Mouse (Mus musculus) CH12.LX (cell line): ENCODE results near the gene Psmc3ip. TPM values are rescaled to one million over a fixed set of nuclear protein-coding genes. Genes with fewer than 3 reads are reported as not detected.
A peak's percentile ranks its signal among the peaks of the same experiment; 100 is the strongest.

ENCODE experiments used
- DNase-seq: peaks from one replicate; pipeline ENCODE4 v3.0.0-alpha.2; 2013; ENCODE audit errors: extremely low read depth
- H3K27ac ChIP-seq: 2 replicates; pipeline ENCODE4 v1.5.1; 2012; ENCODE audit warnings: low read depth, mild to moderate bottlenecking, control low read depth, moderate library complexity; ENCODE audit not compliant: insufficient read depth
- H3K27me3 ChIP-seq: replicated peaks from 2 replicates; pipeline ENCODE3; 2012; ENCODE audit warnings: inconsistent platforms
- H3K36me3 ChIP-seq, 2 experiments: replicated peaks in 1 of 2; 2 replicates each; pipeline versions ENCODE3 to v1.6.1; 2012; ENCODE audit warnings: inconsistent platforms in 1 of 2, low read length in 1 of 2, mild to moderate bottlenecking in 1 of 2, mixed read lengths in 1 of 2, moderate library complexity in 1 of 2; ENCODE audit not compliant: control insufficient read depth in 1 of 2, insufficient read depth in 1 of 2
- H3K4me1 ChIP-seq, 2 experiments: 2 replicates each; pipeline ENCODE4 v1.6.1; 2012; ENCODE audit warnings: inconsistent platforms in 1 of 2, moderate library complexity in 1 of 2; ENCODE audit not compliant: insufficient read depth in 2 of 2, control insufficient read depth in 1 of 2
- H3K4me2 ChIP-seq: 2 replicates; pipeline ENCODE4 v1.6.1; 2012; ENCODE audit warnings: low read depth, mild to moderate bottlenecking, control low read depth; ENCODE audit not compliant: poor library complexity, insufficient read depth, severe bottlenecking
- H3K4me3 ChIP-seq, 3 experiments: fragments of 150-350 bp in 1 of 3; sonication (generic) in 1 of 3; replicated peaks in 1 of 3; 2 replicates each; pipeline versions ENCODE3 to v1.5.1; 2011 to 2012; ENCODE audit warnings: low read depth in 2 of 3, low read length in 2 of 3, mild to moderate bottlenecking in 2 of 3, moderate library complexity in 2 of 3, control low read depth in 1 of 3, improper control_type of control experiment in 1 of 3, inconsistent platforms in 1 of 3, mixed read lengths in 1 of 3; ENCODE audit not compliant: poor library complexity in 1 of 3
- H3K79me2 ChIP-seq: replicated peaks from 2 replicates; pipeline ENCODE4 v1.6.1; 2012; ENCODE audit warnings: mild to moderate bottlenecking, moderate library complexity; ENCODE audit not compliant: control insufficient read depth, poor library complexity, insufficient read depth, severe bottlenecking; ENCODE audit errors: extremely low read depth
- H3K9ac ChIP-seq: 2 replicates; pipeline ENCODE4 v1.6.1; 2012; ENCODE audit warnings: low read depth, mild to moderate bottlenecking, control low read depth, moderate library complexity; ENCODE audit not compliant: insufficient read depth
- H3K9me3 ChIP-seq: replicated peaks from 2 replicates; pipeline ENCODE3; 2012; ENCODE audit warnings: low read length, inconsistent platforms, mixed read lengths
- BHLHE40 ChIP-seq: IDR thresholded peaks from 2 replicates; pipeline ENCODE4 v1.6.1; 2011; ENCODE audit warnings: mild to moderate bottlenecking, low read depth, low read length, improper control_type of control experiment
- CHD1 ChIP-seq: IDR thresholded peaks from 2 replicates; pipeline ENCODE4 v1.6.1; 2012; ENCODE audit warnings: low read depth, low read length, improper control_type of control experiment, inconsistent platforms
- CHD2 ChIP-seq: IDR thresholded peaks from 2 replicates; pipeline ENCODE4 v1.6.1; 2011; ENCODE audit warnings: low read length, improper control_type of control experiment
- CTCF ChIP-seq, 2 experiments: IDR thresholded peaks in 1 of 2; conservative IDR thresholded peaks in 1 of 2; 2 replicates each; pipeline ENCODE4 v1.5.1; 2011 to 2012; ENCODE audit warnings: low read depth in 2 of 2, low read length in 2 of 2, improper control_type of control experiment in 1 of 2, inconsistent platforms in 1 of 2, mild to moderate bottlenecking in 1 of 2, moderate library complexity in 1 of 2
- E2F4 ChIP-seq: IDR thresholded peaks from 2 replicates; pipeline ENCODE4 v1.6.1; 2011; ENCODE audit warnings: low read depth, low read length, improper control_type of control experiment; ENCODE audit not compliant: insufficient replicate concordance
- ELF1 ChIP-seq: IDR thresholded peaks from 2 replicates; pipeline ENCODE4 v1.6.1; 2014; ENCODE audit warnings: low read depth, mild to moderate bottlenecking, inconsistent platforms, low read length, improper control_type of control experiment
- EP300 ChIP-seq: IDR thresholded peaks from 2 replicates; pipeline ENCODE4 v1.6.1; 2011; ENCODE audit warnings: low read length, improper control_type of control experiment
- ETS1 ChIP-seq: conservative IDR thresholded peaks from 2 replicates; pipeline ENCODE4 v1.6.1; 2012; ENCODE audit warnings: low read depth, mild to moderate bottlenecking, inconsistent platforms, low read length, improper control_type of control experiment, moderate library complexity
- GABPA ChIP-seq: IDR thresholded peaks from 2 replicates; pipeline ENCODE4 v1.6.1; 2012; ENCODE audit warnings: low read depth, low read length, improper control_type of control experiment, inconsistent platforms; ENCODE audit not compliant: insufficient replicate concordance
- HCFC1 ChIP-seq: IDR thresholded peaks from 2 replicates; pipeline ENCODE4 v1.6.1; 2012; ENCODE audit warnings: low read depth, mild to moderate bottlenecking, inconsistent platforms, low read length, improper control_type of control experiment
- IRF4 ChIP-seq: IDR thresholded peaks from 2 replicates; pipeline ENCODE4 v1.6.1; 2014; ENCODE audit warnings: low read depth, mild to moderate bottlenecking, inconsistent platforms, low read length, improper control_type of control experiment
- JUN ChIP-seq: IDR thresholded peaks from 2 replicates; pipeline ENCODE4 v1.6.1; 2011; ENCODE audit warnings: low read depth, mild to moderate bottlenecking, low read length, improper control_type of control experiment, moderate library complexity; ENCODE audit not compliant: insufficient read depth
- JUND ChIP-seq: conservative IDR thresholded peaks from 2 replicates; pipeline ENCODE4 v1.6.1; 2011; ENCODE audit warnings: low read depth, low read length, improper control_type of control experiment
- KAT2A ChIP-seq: IDR thresholded peaks from 2 replicates; pipeline ENCODE4 v1.6.1; 2012; ENCODE audit warnings: low read length, improper control_type of control experiment, inconsistent platforms; ENCODE audit not compliant: insufficient replicate concordance
- MAFK ChIP-seq: IDR thresholded peaks from 2 replicates; pipeline ENCODE4 v1.6.1; 2011; ENCODE audit warnings: low read length, improper control_type of control experiment; ENCODE audit not compliant: insufficient replicate concordance
- MAX ChIP-seq: IDR thresholded peaks from 2 replicates; pipeline ENCODE4 v1.6.1; 2011; ENCODE audit warnings: low read length, improper control_type of control experiment
- MAZ ChIP-seq: IDR thresholded peaks from 2 replicates; pipeline ENCODE4 v1.6.1; 2012; ENCODE audit warnings: low read depth, mild to moderate bottlenecking, inconsistent platforms, low read length, improper control_type of control experiment, moderate library complexity
- MEF2A ChIP-seq: IDR thresholded peaks from 2 replicates; pipeline ENCODE4 v1.6.1; 2014; ENCODE audit warnings: low read depth, mild to moderate bottlenecking, inconsistent platforms, low read length, improper control_type of control experiment, borderline replicate concordance
- MXI1 ChIP-seq: IDR thresholded peaks from 2 replicates; pipeline ENCODE4 v1.6.1; 2011; ENCODE audit warnings: mild to moderate bottlenecking, low read depth, low read length, improper control_type of control experiment
- MYC ChIP-seq: IDR thresholded peaks from 2 replicates; pipeline ENCODE4 v1.6.1; 2011; ENCODE audit warnings: low read depth, mild to moderate bottlenecking, improper control_type of control experiment, low read length
- NELFE ChIP-seq: IDR thresholded peaks from 2 replicates; pipeline ENCODE4 v1.6.1; 2011; ENCODE audit warnings: low read depth, low read length, improper control_type of control experiment
- NRF1 ChIP-seq: IDR thresholded peaks from 2 replicates; pipeline ENCODE4 v1.6.1; 2014; ENCODE audit warnings: low read depth, mild to moderate bottlenecking, inconsistent platforms, low read length, improper control_type of control experiment, moderate library complexity
- PAX5 ChIP-seq: IDR thresholded peaks from 2 replicates; pipeline ENCODE4 v1.6.1; 2012; ENCODE audit warnings: low read length, inconsistent platforms, mixed read lengths
- POLR2A ChIP-seq: IDR thresholded peaks from 2 replicates; pipeline ENCODE4 v1.6.1; 2011; ENCODE audit warnings: low read depth, mild to moderate bottlenecking, improper control_type of control experiment, low read length
- POLR2AphosphoS2 ChIP-seq: IDR thresholded peaks from 2 replicates; pipeline ENCODE4 v1.6.1; 2011; ENCODE audit warnings: low read depth, low read length, improper control_type of control experiment
- RAD21 ChIP-seq: IDR thresholded peaks from 2 replicates; pipeline ENCODE4 v1.6.1; 2011; ENCODE audit warnings: low read depth, mild to moderate bottlenecking, low read length, improper control_type of control experiment, moderate library complexity
- RCOR1 ChIP-seq: conservative IDR thresholded peaks from 2 replicates; pipeline ENCODE4 v1.6.1; 2012; ENCODE audit warnings: low read depth, mild to moderate bottlenecking, inconsistent platforms, low read length, improper control_type of control experiment
- SIN3A ChIP-seq: IDR thresholded peaks from 2 replicates; pipeline ENCODE4 v1.6.1; 2012; ENCODE audit warnings: low read length, improper control_type of control experiment, inconsistent platforms
- SMC3 ChIP-seq: IDR thresholded peaks from 2 replicates; pipeline ENCODE4 v1.6.1; 2011; ENCODE audit warnings: low read depth, low read length, improper control_type of control experiment
- TBP ChIP-seq: conservative IDR thresholded peaks from 2 replicates; pipeline ENCODE4 v1.6.1; 2011; ENCODE audit warnings: low read depth, low read length, improper control_type of control experiment
- TCF12 ChIP-seq: IDR thresholded peaks from 2 replicates; pipeline ENCODE4 v1.6.1; 2014; ENCODE audit warnings: low read depth, mild to moderate bottlenecking, inconsistent platforms, low read length, improper control_type of control experiment
- UBTF ChIP-seq: IDR thresholded peaks from 2 replicates; pipeline ENCODE4 v1.6.1; 2012; ENCODE audit warnings: low read depth, mild to moderate bottlenecking, inconsistent platforms, low read length, improper control_type of control experiment, moderate library complexity
- USF1 ChIP-seq: IDR thresholded peaks from 2 replicates; pipeline ENCODE4 v1.6.1; 2014; ENCODE audit warnings: low read depth, mild to moderate bottlenecking, inconsistent platforms, low read length, improper control_type of control experiment
- USF2 ChIP-seq: conservative IDR thresholded peaks from 2 replicates; pipeline ENCODE4 v1.6.1; 2011; ENCODE audit warnings: low read depth, low read length, improper control_type of control experiment
- ZC3H11A ChIP-seq: IDR thresholded peaks from 2 replicates; pipeline ENCODE4 v1.6.1; 2012; ENCODE audit warnings: low read depth, mild to moderate bottlenecking, inconsistent platforms, low read length, improper control_type of control experiment
- ZKSCAN1 ChIP-seq: IDR thresholded peaks from 2 replicates; pipeline ENCODE4 v1.6.1; 2012; ENCODE audit warnings: low read depth, inconsistent platforms, low read length, improper control_type of control experiment, borderline replicate concordance
- ZMIZ1 ChIP-seq: IDR thresholded peaks from 2 replicates; pipeline ENCODE4 v1.6.1; 2012; ENCODE audit warnings: low read depth, mild to moderate bottlenecking, inconsistent platforms, low read length, improper control_type of control experiment
- ZNF384 ChIP-seq: IDR thresholded peaks from 2 replicates; pipeline ENCODE4 v1.6.1; 2012; ENCODE audit warnings: low read depth, low read length, improper control_type of control experiment, inconsistent platforms
- dilution Hi-C: fragments of 300-500 bp; cut with MboI; formaldehyde crosslinking; loops from 2 replicates; pipeline ENCODE4 v1.14.3; 2020; ENCODE audit warnings: low sequenced_read_pairs; ENCODE audit not compliant: extremely low pct_unique_long_range_greater_than_20kb, extremely low pct_ligation_motif_present
- in situ Hi-C: fragments of 300-500 bp; cut with MboI; formaldehyde crosslinking; loops from 3 replicates; pipeline ENCODE4 v1.14.3; 2019; ENCODE audit warnings: low sequenced_read_pairs, low pct_ligation_motif_present, low pct_unique_long_range_greater_than_20kb, mixed read lengths
- polyA plus RNA-seq: library from polyadenylated mRNA; unstranded; fragments of >175 nt; gene quantifications from 2 replicates; pipeline ENCODE4 v1.2.1, GENCODE M21; 2012; ENCODE audit warnings: low read depth; ENCODE audit not compliant: insufficient read length
- total RNA-seq, 2 experiments: library from RNA; depleted of rRNA; stranded (reverse); fragments of 300-350 nt in 1 of 2; fragments of >200 nt in 1 of 2; gene quantifications; 2 replicates each; pipeline ENCODE4 v1.2.3; 2012 to 2014

The Psmc3ip gene
- total and polyA plus RNA-seq, 3 experiments, result 63.7 to 89.9 (median 85.9) TPM

DNA sequence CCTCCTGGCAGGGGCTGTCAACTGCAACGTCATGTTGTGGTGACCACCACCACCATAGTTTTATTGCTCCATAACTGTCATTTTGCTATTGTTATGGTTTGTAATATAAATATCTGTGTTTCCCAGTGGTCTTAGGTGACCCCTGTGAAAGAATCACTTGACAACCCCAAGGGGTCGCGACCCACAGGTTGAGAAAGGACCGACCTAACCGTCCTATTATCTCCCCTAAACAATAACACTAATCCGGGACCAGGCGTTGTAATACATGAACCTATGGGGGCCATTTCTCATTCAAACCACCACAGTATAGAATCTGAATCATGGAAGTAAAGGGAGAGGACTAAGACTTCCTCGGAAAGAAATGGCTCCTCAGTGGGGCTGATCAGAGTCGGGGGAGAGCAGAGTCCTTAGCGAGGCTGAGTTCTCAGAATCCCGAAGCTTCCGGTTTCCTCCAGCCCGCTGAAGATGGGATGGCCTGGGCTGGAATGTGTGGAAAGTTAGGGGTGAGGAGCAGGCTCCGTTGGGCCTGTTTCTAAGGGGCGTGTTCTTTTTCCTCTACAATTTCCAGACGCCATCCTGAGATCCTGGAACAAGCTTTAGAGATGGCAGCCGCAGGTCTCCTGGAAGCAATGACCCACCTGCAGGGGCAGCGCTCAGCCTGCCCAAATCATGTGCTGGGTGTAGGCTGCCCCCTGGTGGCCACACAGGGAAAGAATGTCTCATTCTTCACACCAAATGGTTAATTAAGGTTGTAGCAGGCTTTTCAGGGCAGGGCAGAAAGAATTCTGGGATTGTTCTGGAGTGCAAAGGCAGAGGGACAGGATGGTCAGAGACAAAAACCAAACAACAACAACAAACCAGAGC lies 28.5 kb downstream of the Psmc3ip start:
- dilution Hi-C loops (no loop called here), in situ Hi-C loops (no loop called here)
- no peaks in the 10 kb centered on the region for H3K79me2 ChIP-seq
- H3K4me3 ChIP-seq, result no peak overlapping the region
- H3K9me3 ChIP-seq, result no peaks in the 10 kb centered on the region
- peak; percentile 71; the same call in 1 of the 2 replicates for TF ChIP-seq MAZ
- TF ChIP-seq E2F4, result no peak
- TF ChIP-seq JUN, result no peak
- peak; percentile 94 for TF ChIP-seq ZC3H11A
- no peak for TF ChIP-seq JUND
- TF ChIP-seq PAX5, result no peak
- TF ChIP-seq SMC3, result peak; percentile 99
- TF ChIP-seq BHLHE40, result peak; percentile 73
- no peak; the same call in 1 of the 2 replicates for TF ChIP-seq USF2
- no peak for TF ChIP-seq KAT2A
- TF ChIP-seq POLR2A, result no peak
- TF ChIP-seq ZMIZ1, result no peak
- TF ChIP-seq EP300, result no peak
- TF ChIP-seq NRF1, result peak; percentile 50
- TF ChIP-seq ZKSCAN1, result no peak
- peak; percentile 63; the same call in 1 of the 2 replicates for TF ChIP-seq IRF4
- peak; percentile 77; the same call in 1 of the 2 replicates for TF ChIP-seq NELFE
- no peak for TF ChIP-seq USF1
- TF ChIP-seq MXI1, result 0 out of 2 replicates have a peak, but pooled peaks have one; percentile 36
- TF ChIP-seq RAD21, result peak; percentile 100
- TF ChIP-seq POLR2AphosphoS2, result no peak
- TF ChIP-seq MAX, result peak; percentile 86
- TF ChIP-seq GABPA, result no peak
- TF ChIP-seq TBP, result no peak
- peak; percentile 57 for TF ChIP-seq HCFC1
- TF ChIP-seq CHD2, result no peak
- TF ChIP-seq MEF2A, result peak; percentile 61; the same call in 1 of the 2 replicates
- no peak for TF ChIP-seq MAFK
- peak; percentile 90 to 99 for TF ChIP-seq CTCF (conservative IDR thresholded peaks at IDR 0.05 in 1 of 2, IDR thresholded peaks at IDR 0.05 in 1 of 2; ENCODE audit: low read depth in 2 of 2, low read length in 2 of 2)
- TF ChIP-seq RCOR1, result peak; percentile 83; the same call in 1 of the 2 replicates
- peak; percentile 89 for TF ChIP-seq MYC
- peak; percentile 46; the same call in 1 of the 2 replicates for TF ChIP-seq ELF1
- peak; percentile 36; the same call in 1 of the 2 replicates for TF ChIP-seq ZNF384
- no peak for TF ChIP-seq ETS1
- peak; percentile 88 for TF ChIP-seq SIN3A
- TF ChIP-seq TCF12, result peak; percentile 77
- TF ChIP-seq UBTF, result no peak
- no peak for TF ChIP-seq CHD1
- H3K27ac ChIP-seq, result no peak overlapping the region
- peaks cover 2% of the 10 kb centered on the region for H3K27me3 ChIP-seq
- peaks cover 18 to 32% of the 10 kb centered on the region in 2 experiments for H3K36me3 ChIP-seq
- H3K4me2 ChIP-seq, result no peak overlapping the region
- peak; percentile 79 for DNase-seq
- H3K4me1 ChIP-seq, result peaks cover 8 to 28% of the 10 kb centered on the region in 2 experiments
- H3K9ac ChIP-seq, result no peak overlapping the region
